Mouse (Mus musculus): ENCODE data around the gene Nrap. TPM values are rescaled to one million over a fixed set of nuclear protein-coding genes. Genes with fewer than 3 reads are reported as not detected.

Nrap gene
- polyA plus RNA-seq, 1 experiment from 2014 or later: 0.15 TPM

DNA sequence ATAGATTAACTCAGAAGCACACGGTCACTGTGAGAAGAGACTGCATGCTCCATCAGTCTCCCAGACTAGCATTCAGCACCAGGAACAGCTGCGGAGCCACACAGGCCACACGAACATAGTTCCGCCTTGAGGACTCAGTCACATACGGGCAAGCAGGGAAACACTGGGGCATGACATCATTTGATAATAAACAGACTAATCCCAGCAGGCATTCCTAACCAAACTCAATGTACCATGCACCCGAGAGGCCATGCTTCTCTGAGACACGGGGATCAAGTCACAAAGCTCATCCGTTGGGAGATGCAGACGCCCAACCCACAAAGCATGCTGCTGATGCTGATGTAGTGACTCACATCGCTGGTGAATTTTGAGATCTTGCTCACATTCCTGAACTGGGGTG, 15.8 kb downstream of the Nrap start:
- Histone ChIP-seq H3K4me3 (ENCODE audit: low read depth, low read length) (no peak overlapping the region), H3K4me1 (ENCODE audit: control insufficient read depth, insufficient read depth, low read length) (no peaks in the 10 kb centered on the region), H3K9ac (replicated peaks; ENCODE audit: low read depth, low read length) (no peak overlapping the region), H3K9me3 (ENCODE audit: control insufficient read depth, low read length) (no peaks in the 10 kb centered on the region), H3K27me3 (ENCODE audit: control insufficient read depth, insufficient read depth, low read length) (no peaks in the 10 kb centered on the region), H3K27ac (ENCODE audit: low read depth, low read length) (no peak overlapping the region), H3K36me3 (ENCODE audit: control insufficient read depth, insufficient read depth, low read length) (no peaks in the 10 kb centered on the region), H3K4me2 (ENCODE audit: low read depth, low read length) (no peak overlapping the region)
- no peak for ATAC-seq (ENCODE audit: low read depth)
- 64% methylated on average over 10 of the region's 10 CpGs for WGBS

DNA sequence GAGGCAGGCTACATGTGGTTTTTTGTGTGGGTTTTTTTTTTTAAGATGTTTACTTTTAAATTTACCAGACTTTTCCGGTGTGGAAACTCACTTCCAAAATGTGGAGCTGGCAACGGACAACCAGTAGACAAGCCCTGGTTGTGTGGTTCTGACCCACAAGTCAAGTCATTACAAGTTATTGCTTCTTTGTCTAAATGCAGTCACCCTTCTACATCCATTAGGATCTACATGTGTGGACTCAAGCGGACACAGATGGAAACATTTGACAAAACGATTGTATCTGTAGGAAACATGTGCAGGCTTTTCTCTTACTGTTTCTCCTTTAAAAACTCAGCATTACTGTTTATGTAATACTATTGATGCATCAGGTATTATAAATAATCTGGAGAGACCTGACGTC, 16.6 kb downstream of the Nrap start:
- no peak overlapping the region for H3K4me3 ChIP-seq (ENCODE audit: low read depth, low read length)
- H3K4me1 ChIP-seq (ENCODE audit: control insufficient read depth, insufficient read depth, low read length): no peaks in the 10 kb centered on the region
- no peak overlapping the region for H3K9ac ChIP-seq (replicated peaks; ENCODE audit: low read depth, low read length)
- no peaks in the 10 kb centered on the region for H3K27me3 ChIP-seq (ENCODE audit: control insufficient read depth, insufficient read depth, low read length)
- WGBS: 92% methylated on average over 5 of the region's 5 CpGs
- no peaks in the 10 kb centered on the region for H3K9me3 ChIP-seq (ENCODE audit: control insufficient read depth, low read length)
- H3K27ac ChIP-seq (ENCODE audit: low read depth, low read length): no peak overlapping the region
- no peak for ATAC-seq (ENCODE audit: low read depth)
- H3K36me3 ChIP-seq (ENCODE audit: control insufficient read depth, insufficient read depth, low read length): no peaks in the 10 kb centered on the region
- no peak overlapping the region for H3K4me2 ChIP-seq (ENCODE audit: low read depth, low read length)

DNA sequence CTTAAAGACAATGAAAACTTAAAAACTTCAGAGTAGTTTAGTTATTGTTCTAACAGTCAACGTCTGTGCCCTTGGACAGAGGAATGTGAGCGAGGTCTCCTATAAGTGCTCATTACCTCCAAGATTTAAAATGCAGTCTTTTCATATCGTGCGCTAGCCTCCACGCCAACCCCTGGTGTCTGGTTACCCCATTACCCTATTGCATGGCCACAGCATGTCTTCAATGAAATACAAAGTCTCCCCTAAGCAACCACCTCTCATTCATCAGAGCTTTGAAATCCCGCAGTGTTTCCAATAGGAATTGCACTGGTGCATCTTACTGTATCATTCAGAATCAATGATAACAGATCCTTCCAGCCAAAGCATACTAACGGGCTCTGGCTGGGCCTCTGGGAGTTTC, 17.6 kb downstream of the Nrap start:
- 74% methylated on average over 7 of the region's 7 CpGs for WGBS
- H3K36me3 ChIP-seq (ENCODE audit: control insufficient read depth, insufficient read depth, low read length): no peaks in the 10 kb centered on the region
- H3K9ac ChIP-seq (replicated peaks; ENCODE audit: low read depth, low read length): no peak overlapping the region
- no peaks in the 10 kb centered on the region for H3K9me3 ChIP-seq (ENCODE audit: control insufficient read depth, low read length)
- no peak for ATAC-seq (ENCODE audit: low read depth)
- no peak overlapping the region for H3K4me3 ChIP-seq (ENCODE audit: low read depth, low read length)
- H3K27me3 ChIP-seq (ENCODE audit: control insufficient read depth, insufficient read depth, low read length): no peaks in the 10 kb centered on the region
- H3K27ac ChIP-seq (ENCODE audit: low read depth, low read length): no peak overlapping the region
- H3K4me1 ChIP-seq (ENCODE audit: control insufficient read depth, insufficient read depth, low read length): no peaks in the 10 kb centered on the region
- H3K4me2 ChIP-seq (ENCODE audit: low read depth, low read length): no peak overlapping the region

DNA sequence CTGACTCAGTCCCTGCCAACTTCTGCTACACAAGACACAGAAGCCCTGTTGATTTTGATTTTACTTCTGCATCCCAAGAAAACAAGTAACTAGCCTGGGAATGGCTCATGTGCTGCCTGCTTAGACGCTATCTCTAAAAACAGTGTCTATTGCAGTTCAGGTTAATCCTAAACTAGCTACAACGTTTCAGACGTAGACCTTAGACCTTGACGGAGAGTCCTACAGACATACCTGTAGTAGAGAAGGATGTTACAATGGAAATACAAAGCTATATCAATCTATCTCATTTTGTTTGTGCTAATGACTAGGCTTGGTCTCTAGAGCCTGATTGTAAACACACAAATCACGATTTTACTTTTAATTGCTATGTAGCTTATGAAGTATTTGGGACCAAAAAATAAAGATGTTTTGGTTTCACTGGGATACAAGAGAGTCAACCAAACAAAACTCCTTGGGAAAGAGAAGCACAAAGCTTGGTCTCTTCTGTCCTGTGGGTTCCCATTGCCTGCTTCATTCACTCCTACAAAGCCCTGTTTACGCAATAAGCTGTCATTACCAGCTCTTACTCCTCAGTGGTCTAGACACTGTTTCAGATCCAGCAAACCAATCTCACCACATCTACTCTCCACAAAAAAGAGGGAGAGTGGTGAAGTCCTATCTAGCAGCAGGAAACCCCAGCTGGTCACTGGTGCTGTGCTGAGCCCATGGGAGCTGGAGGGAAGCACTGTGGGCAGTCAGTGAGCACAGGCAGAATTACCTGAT, 19.3 kb downstream of the Nrap start:
- H3K4me3 ChIP-seq (ENCODE audit: low read depth, low read length): no peak overlapping the region
- no peak overlapping the region for H3K9ac ChIP-seq (replicated peaks; ENCODE audit: low read depth, low read length)
- H3K4me2 ChIP-seq (ENCODE audit: low read depth, low read length): no peak overlapping the region
- no peaks in the 10 kb centered on the region for H3K36me3 ChIP-seq (ENCODE audit: control insufficient read depth, insufficient read depth, low read length)
- 88% methylated on average over 6 of the region's 6 CpGs for WGBS
- no peak overlapping the region for H3K27ac ChIP-seq (ENCODE audit: low read depth, low read length)
- no peak for ATAC-seq (ENCODE audit: low read depth)
- no peaks in the 10 kb centered on the region for H3K27me3 ChIP-seq (ENCODE audit: control insufficient read depth, insufficient read depth, low read length)
- H3K9me3 ChIP-seq (ENCODE audit: control insufficient read depth, low read length): no peaks in the 10 kb centered on the region
- no peaks in the 10 kb centered on the region for H3K4me1 ChIP-seq (ENCODE audit: control insufficient read depth, insufficient read depth, low read length)

DNA sequence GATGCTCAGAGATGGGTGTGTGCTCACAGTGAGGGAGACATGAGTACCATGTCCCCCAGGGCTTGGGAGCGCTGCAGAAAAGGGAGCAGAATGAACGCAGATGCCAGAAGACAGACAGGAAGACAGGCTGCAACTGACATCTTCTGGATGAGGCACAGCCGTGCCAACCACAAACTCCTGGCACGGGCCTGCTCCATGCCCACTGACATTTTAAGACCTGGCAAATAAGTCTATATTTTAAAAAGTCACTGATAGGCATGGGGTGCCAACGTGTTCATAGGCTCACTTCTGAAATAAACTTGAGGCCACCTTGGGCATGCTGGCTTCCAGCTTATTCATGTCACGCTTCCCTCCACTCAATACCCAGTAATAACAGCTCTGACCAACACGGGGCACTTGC, 20.9 kb downstream of the Nrap start:
- WGBS: 85% methylated on average over 7 of the region's 7 CpGs

DNA sequence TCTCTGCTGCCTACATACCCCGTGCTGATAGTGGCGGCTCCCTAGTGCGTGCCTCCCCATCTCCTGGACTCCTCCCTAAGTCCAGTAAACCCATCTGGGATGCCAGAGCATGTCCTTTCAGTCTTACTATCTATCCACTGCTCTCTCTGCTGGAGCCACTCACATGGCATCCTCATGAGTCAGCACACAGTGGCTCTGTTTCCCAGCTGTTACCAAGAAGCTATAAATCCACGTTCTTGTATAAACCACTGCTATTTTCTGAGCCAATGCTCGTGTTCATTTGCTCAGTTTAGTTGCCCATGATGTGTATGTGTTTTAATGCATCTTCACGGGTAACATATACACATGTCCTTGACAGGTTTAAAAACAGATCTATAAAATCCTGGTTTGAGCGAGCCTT, 22.1 kb downstream of the Nrap start:
- WGBS: 79% methylated on average over 7 of the region's 7 CpGs

More for the DNA sequence above, 20.9 kb downstream of the Nrap start:
- Histone ChIP-seq H3K4me2 (ENCODE audit: low read depth, low read length) (no peak overlapping the region), H3K27ac (ENCODE audit: low read depth, low read length) (no peak overlapping the region), H3K36me3 (ENCODE audit: control insufficient read depth, insufficient read depth, low read length) (no peaks in the 10 kb centered on the region), H3K27me3 (ENCODE audit: control insufficient read depth, insufficient read depth, low read length) (no peaks in the 10 kb centered on the region), H3K9me3 (ENCODE audit: control insufficient read depth, low read length) (no peaks in the 10 kb centered on the region), H3K4me1 (ENCODE audit: control insufficient read depth, insufficient read depth, low read length) (no peaks in the 10 kb centered on the region), H3K4me3 (ENCODE audit: low read depth, low read length) (no peak overlapping the region), H3K9ac (replicated peaks; ENCODE audit: low read depth, low read length) (no peak overlapping the region)
- ATAC-seq (ENCODE audit: low read depth): no peak

DNA sequence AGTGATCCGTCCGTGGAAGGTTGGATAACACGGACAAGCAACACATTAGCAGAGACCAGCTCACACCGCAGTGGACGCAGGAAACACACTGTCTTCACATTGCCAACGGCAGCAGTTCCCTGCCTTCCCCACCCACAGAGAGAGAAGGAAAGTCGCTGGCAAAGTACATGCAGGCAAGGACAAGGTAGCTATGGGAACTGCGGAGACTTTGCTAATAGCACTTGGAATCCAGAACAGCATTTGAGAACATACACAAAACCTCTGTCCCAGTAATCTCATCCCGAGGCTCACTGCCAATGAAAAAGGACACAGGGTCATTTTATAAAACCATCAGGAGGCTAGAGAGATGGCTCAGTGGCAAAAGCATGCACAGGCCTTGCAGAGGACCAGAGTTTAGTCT, 23.2 kb downstream of the Nrap start:
- Histone ChIP-seq H3K9me3 (ENCODE audit: control insufficient read depth, low read length) (no peaks in the 10 kb centered on the region), H3K27me3 (ENCODE audit: control insufficient read depth, insufficient read depth, low read length) (no peaks in the 10 kb centered on the region), H3K36me3 (ENCODE audit: control insufficient read depth, insufficient read depth, low read length) (no peaks in the 10 kb centered on the region), H3K4me1 (ENCODE audit: control insufficient read depth, insufficient read depth, low read length) (no peaks in the 10 kb centered on the region), H3K27ac (ENCODE audit: low read depth, low read length) (no peak overlapping the region), H3K4me3 (ENCODE audit: low read depth, low read length) (no peak overlapping the region), H3K4me2 (ENCODE audit: low read depth, low read length) (no peak overlapping the region), H3K9ac (replicated peaks; ENCODE audit: low read depth, low read length) (no peak overlapping the region)
- WGBS: 79% methylated on average over 9 of the region's 9 CpGs
- ATAC-seq (ENCODE audit: low read depth): no peak

More for the DNA sequence above, 22.1 kb downstream of the Nrap start:
- H3K4me1 ChIP-seq (ENCODE audit: control insufficient read depth, insufficient read depth, low read length): no peaks in the 10 kb centered on the region
- no peak for ATAC-seq (ENCODE audit: low read depth)
- no peaks in the 10 kb centered on the region for H3K9me3 ChIP-seq (ENCODE audit: control insufficient read depth, low read length)
- no peaks in the 10 kb centered on the region for H3K27me3 ChIP-seq (ENCODE audit: control insufficient read depth, insufficient read depth, low read length)
- H3K4me2 ChIP-seq (ENCODE audit: low read depth, low read length): no peak overlapping the region
- H3K36me3 ChIP-seq (ENCODE audit: control insufficient read depth, insufficient read depth, low read length): no peaks in the 10 kb centered on the region
- no peak overlapping the region for H3K27ac ChIP-seq (ENCODE audit: low read depth, low read length)
- no peak overlapping the region for H3K9ac ChIP-seq (replicated peaks; ENCODE audit: low read depth, low read length)
- no peak overlapping the region for H3K4me3 ChIP-seq (ENCODE audit: low read depth, low read length)

DNA sequence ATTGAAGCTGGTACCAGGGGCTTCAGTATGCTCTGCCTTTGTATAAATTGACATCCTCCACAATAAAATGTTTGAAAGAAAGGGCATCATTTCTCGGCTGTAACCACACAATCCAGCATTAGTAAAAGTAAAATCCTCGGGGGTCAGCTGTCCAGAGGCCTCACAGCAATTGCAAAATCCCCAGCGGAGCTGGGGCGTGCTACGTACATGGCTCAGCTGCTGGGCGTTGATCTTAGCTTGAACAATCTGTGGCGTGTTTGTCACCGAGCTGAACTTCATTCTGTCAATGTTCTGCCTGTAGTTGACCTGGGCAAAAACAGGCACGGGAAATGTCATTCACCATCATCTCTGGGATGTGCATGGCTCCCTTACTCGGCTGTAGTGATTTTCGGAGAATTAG, 23.7 kb downstream of the Nrap start:
- Histone ChIP-seq H3K27me3 (ENCODE audit: control insufficient read depth, insufficient read depth, low read length) (no peaks in the 10 kb centered on the region), H3K9me3 (ENCODE audit: control insufficient read depth, low read length) (no peaks in the 10 kb centered on the region), H3K4me1 (ENCODE audit: control insufficient read depth, insufficient read depth, low read length) (no peaks in the 10 kb centered on the region), H3K4me3 (ENCODE audit: low read depth, low read length) (no peak overlapping the region), H3K4me2 (ENCODE audit: low read depth, low read length) (no peak overlapping the region), H3K9ac (replicated peaks; ENCODE audit: low read depth, low read length) (no peak overlapping the region), H3K27ac (ENCODE audit: low read depth, low read length) (no peak overlapping the region), H3K36me3 (ENCODE audit: control insufficient read depth, insufficient read depth, low read length) (no peaks in the 10 kb centered on the region)
- WGBS: 80% methylated on average over 11 of the region's 11 CpGs
- no peak for ATAC-seq (ENCODE audit: low read depth)

DNA sequence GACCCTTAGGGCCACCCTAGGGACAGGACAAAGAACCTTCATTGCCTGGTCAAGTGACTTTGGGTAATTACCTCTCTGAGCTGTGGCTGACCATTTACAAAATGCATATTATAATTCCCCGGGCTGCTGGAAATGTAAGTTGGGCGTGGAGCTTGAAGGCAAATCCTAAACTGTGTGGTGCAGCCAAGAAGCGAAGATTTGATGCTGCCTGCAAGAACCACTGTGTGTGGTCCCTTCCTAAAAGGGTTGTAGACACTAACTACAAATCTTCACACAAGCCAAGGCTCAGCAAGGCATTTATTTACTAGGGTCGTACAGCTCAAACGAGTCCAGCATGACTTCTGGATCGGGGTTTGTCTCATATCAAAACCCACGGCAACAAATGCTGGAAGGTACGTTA, 25.3 kb downstream of the Nrap start:
- Histone ChIP-seq H3K4me3 (ENCODE audit: low read depth, low read length) (no peak overlapping the region), H3K36me3 (ENCODE audit: control insufficient read depth, insufficient read depth, low read length) (no peaks in the 10 kb centered on the region), H3K4me1 (ENCODE audit: control insufficient read depth, insufficient read depth, low read length) (no peaks in the 10 kb centered on the region), H3K27ac (ENCODE audit: low read depth, low read length) (no peak overlapping the region), H3K9me3 (ENCODE audit: control insufficient read depth, low read length) (no peaks in the 10 kb centered on the region), H3K27me3 (ENCODE audit: control insufficient read depth, insufficient read depth, low read length) (no peaks in the 10 kb centered on the region), H3K4me2 (ENCODE audit: low read depth, low read length) (no peak overlapping the region), H3K9ac (replicated peaks; ENCODE audit: low read depth, low read length) (no peak overlapping the region)
- 62% methylated on average over 8 of the region's 8 CpGs for WGBS
- no peak for ATAC-seq (ENCODE audit: low read depth)

Measured in neural tube, embryonic 14.5 days (tissue).